Mouse (Mus musculus) spleen, embryonic (tissue): ENCODE data around the gene Iqch.

Experiments used
- CTCF ChIA-PET: fragments of 350-600 bp; sonication (Branson Sonifier 250); formaldehyde crosslinking; loops from one replicate; lab custom pipeline; 2022; lab: Charles Lee

The Iqch gene

DNA sequence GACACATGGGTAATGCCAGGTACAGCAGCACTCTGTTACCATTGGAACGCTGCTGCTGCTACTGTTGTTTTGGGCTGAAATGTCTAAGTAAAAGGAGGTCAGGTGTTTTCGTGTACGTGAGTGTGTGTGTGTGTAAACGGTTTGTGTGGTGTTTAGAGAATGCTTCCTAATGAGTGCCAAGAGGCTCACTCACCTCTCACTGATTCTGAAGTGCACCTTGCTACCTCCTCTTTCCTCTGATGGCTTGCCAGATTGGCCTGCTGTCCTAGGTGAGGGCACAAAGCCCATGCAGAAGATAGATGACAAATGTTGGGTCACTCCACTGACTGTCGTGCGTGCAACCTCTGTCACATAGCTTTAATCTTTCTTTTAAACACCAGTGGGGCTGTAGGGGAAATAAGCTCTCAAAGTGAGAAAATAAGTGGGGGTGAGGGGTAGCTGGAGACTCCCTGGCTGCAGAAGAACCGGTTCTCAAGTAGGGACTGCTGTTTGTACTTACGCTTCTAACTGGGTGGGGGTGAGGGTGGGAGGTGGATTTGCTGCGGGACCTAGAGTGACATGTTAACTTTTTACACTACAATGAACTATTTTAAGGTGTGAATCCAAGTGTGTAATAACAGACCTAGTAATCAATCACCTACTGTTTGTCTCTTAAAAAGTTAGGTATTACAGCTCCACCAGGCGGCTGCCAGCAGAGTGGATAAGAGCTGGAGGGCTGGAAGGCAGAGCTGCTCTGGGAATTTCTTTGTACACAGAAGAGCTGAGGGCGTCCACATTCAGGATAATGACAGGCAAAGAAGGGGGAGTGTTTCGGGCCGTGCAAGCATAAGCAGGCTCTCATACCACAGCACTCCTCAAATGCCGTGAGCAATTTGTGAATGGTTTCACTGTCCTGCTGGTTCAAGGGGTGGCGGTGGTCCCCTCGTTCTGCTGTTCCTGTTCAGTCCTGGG is 10.5 kb upstream of the Iqch start:
- CTCF ChIA-PET: interaction anchor here (0.6 kb wide), 1 partner anchor 93 kb away, joined by 3 read pairs; no protein-coding TSS in a partner anchor

DNA sequence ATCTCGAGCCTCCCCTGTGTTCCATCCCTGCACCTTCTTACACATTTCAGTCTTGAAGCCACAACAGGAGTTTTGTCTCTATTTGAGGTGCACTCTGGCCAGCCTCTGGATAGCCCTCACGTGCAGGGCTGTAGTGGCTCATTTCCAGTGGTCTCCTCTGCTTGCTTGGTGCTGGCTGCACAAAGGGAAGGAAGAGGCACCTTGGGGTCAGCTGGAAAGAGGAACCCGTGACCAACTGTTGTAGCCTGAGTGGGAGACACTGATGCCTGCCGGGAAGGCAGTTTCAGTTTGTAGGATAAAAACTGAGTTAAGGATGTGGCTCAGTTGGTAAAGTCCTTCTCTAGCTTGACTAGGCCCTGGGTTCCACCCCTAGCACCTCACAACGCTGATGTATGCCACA is 9.7 kb upstream of the Iqch start:
- CTCF ChIA-PET: no interaction called here

DNA sequence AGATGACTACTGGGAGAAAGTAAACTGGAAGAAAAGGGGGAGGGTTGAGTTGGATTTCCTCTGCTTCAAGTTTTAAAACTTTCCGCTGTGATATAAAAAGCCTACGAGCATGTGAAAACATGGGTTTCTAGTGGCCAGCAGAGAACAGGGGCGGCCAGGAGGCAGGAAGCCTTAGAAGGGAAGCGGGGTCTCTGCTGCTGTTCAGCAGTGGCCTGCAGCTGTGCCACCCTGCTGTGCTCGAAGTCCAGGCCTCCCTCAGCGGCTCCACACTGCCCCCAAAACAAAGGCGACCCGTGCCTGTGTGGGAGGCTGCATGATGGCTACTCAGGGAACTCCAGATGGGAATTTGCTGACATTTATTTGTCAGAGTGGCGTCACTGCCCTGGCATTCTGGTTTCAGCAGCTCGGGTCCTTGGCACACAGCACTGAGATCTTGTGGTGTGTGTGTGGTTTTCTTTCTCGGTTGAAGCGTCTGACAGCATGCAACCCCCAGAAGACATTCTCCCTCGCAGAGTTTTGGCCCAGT is 8.6 kb upstream of the Iqch start:
- CTCF ChIA-PET: no interaction called here

DNA sequence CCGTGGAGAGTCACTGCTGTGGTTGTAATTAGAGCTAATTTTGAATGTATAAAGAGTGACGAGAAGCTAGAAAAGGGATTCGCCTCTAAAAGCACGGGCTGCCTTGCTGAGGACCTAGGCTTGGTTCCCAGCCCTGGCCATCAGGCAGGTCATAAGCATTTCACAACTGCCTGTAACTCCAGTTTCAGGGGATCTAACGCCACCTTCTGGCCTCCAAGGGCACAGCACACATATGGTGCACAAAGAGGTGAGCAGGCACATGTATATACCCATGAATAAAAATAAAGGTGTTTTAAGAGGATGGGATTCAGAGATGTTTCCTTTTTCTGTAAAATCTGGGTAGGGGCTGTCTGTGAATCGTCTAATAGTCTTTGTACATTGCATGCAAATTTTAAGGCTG is 7.9 kb upstream of the Iqch start:
- CTCF ChIA-PET: interaction anchor here (0.6 to 0.7 kb wide), 2 partner anchors 136 to 1446 kb away, joined by 3 to 20 read pairs; no protein-coding TSS in a partner anchor

DNA sequence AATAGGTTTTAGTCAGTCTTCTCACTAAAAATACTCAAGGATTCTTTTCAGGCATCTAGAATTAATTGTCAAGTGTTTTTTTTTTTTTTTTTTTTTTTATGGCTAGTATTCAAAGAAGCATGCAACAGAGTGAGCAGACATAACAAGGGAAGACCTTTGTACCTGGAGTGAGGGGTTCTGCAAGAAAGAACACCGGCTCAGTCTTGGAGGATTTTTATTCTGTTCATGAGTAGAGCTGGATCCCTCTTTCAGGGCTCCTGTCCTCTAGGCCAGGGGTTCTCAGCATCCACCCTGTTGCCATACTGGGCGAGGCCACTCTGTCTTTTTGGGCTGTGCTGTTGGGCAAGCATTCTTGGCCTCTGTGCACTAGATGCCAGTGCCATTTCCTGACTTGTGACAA is 7.5 kb upstream of the Iqch start:
- CTCF ChIA-PET: interaction anchor here (0.7 kb wide), 1 partner anchor 137 kb away, joined by 20 read pairs; no protein-coding TSS in a partner anchor

DNA sequence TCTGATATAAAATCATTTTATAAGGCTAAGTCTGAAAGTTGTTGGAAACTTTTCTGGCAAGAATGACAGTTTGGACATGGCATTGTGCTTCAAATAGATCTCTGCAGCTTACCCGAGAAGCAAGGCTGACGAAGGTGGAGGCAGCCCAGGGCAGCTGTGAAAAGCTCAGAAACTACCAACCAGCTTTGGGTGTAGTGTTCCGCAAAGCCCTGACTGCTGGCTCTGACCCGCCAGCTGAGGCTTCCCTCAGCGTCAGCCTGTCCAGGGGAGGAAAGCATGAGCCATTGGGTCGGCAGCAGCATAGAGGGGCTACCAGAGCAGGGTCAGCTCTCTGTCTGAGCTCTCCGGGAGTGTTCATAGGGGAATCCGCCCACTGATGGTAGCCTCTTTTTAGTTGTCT is 7.0 kb upstream of the Iqch start:
- CTCF ChIA-PET: no interaction called here

DNA sequence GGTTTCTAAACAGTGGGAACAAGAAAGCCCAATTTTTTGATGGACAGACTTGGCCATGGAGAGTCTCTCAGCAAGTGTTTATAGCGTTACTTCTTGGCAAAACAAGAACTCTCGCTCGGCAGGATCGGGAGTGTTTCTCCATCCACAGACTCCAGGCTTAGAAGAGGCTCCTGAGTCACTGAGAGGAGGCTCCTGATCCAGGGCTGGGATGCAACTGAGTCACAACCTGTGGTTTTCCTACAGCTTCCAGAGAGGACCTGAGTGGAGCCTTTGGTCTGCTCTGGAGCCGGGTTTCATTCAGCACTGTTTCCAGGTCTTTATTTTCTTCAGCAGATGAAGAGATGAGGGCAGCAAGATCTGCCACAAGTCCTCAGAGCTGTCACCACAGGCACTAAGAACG is 5.7 kb upstream of the Iqch start:
- CTCF ChIA-PET: no interaction called here

DNA sequence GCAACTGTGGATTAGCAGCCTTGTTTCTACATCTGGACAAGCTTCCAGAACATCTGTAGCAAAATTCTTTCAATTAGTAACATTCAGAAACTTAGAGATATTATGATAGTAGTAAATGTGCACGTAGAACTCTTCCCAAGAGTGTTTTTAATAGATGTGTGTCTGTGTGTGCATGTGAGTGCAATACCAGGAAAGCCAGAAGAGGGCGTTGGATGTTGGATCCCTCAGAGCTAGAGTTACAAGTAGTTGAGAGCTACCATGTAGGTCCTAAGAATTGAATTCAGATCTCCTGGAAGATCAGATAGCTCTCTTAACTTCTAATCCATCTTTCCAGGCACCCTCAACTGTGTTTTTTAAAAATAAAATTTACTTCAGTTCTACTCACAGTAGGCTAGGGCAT is 4.3 kb upstream of the Iqch start:
- CTCF ChIA-PET: interaction anchor here (0.5 to 0.6 kb wide), 2 partner anchors 298 to 740 kb away, joined by 3 to 7 read pairs; no protein-coding TSS in a partner anchor

DNA sequence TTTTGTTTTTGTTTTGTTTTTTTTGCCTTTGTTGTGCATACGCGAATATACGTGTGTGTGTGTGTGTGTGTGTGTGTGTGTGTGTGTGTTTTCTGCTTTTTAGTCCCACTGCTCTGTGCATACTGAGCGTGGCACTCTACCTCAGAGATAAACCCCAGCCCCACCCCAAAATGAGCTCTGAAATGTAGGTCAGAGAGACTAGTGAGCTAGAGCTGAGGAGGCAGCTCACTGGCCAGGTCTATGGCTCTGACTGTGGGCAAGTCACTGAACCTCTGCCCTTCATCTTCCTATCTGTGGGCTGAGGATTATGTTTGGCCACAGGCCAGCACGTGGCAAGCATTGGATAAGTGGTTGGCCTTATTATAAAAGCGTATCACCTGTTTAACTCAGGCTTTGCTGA is 1.6 kb upstream of the Iqch start:
- CTCF ChIA-PET: interaction anchor here (0.6 kb wide), 1 partner anchor 46 kb away, joined by 14 read pairs; no protein-coding TSS in a partner anchor

DNA sequence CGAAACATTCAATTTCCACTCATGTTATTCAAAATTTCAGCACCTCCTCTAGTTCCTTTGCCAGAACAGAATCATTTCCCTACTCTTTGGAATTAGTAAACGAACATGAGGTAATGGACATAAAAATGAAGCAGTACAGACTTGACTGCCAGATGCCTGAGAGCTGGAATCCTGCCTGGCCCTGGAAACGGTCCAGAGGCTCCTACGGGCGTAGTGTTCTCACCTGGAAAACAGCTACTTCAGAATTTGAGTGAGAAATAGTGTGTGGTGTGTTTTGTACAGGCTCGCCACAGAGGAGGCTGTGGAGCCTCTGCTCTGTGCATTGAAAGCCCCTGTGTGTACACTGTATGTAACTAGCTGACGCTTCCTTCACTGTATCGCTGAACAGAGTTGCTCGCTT is 5.6 kb downstream of the Iqch start:
- CTCF ChIA-PET: no interaction called here

DNA sequence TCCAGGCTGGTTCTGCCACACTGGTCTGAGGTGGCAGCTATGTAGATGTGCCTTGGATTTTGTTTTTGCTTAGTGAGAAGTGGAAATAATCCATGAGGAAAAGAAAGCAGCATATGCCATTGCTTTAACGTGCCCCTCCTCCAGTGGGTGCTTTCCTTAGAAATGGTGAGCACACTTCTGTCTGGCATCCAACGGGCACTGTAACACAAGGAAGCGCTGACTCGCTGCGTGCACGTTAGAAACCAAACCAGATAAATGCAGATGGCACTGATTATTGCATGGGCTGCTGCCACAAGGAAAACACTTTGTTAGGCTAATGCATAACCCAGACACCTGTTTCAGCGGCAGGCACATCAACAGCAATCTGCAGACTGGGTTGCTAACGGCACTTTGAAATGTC is 6.6 kb downstream of the Iqch start:
- CTCF ChIA-PET: no interaction called here

DNA sequence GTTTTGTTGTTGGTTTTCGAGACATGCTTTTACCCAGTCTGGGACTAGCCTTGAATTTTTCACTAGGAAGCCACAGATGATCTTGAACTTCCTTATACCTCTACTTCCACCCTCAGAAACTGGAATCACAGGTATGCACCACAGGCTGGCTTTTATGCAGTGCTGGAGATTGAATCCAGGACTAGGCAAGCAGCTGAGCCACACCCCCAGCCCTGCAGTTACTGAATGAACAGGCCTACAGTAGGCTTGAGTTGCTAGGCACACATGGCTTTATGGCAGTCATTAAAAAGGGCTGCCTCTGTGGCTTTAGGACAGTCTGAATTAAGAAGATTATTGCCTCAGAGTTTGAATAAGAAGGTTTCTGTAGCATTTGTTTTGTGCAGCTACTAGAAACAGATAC is 7.3 kb downstream of the Iqch start:
- CTCF ChIA-PET: interaction anchor here (0.6 kb wide), 1 partner anchor 10 kb away, joined by 5 read pairs; no protein-coding TSS in a partner anchor

DNA sequence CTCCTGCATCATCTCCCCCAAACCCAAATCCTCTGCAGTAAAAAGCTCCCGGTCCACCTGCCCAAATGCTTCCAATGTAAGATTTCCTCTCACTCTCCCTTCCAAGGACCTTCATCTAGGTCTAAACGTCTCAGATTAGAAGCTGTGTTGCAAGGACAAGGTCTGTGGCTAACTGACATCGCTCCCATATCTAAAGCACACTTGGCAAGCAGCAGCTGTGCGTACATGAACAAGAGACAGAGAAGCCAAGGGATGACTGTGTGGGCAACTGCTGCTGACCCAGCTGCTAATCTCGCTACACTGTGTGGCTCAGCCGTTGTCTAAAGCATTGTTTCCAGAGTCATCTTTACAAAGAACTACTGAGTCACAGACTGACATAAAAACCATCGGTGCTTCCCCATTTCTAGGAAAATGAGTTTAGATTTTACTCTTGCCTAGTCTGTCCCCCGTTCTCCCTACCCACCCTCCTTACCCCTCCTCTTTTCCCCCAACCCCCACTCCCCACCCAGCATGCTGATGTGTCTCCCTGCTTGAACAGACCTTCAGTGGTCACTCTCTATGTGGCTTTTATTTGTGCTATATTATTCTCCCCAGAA is 10.5 kb downstream of the Iqch start:
- CTCF ChIA-PET: no interaction called here

DNA sequence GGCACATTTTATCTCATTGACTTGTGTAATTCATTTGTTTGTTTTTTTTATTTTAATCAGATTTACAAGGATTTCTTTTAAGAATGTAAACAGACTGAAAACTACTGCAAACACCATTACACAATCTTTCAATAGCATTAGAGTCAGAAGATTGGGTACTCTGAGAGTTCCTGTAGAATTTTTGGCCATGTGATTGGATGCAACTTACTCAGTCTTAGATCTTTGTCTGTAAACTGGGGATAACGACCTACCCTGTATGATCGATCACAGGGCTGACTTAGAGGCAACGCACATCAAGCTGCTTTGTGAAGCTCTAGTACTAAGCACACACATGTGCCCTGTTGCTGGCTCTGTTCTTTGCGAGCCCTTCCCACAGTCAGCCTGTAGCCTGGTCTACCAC is 11.7 kb downstream of the Iqch start:
- CTCF ChIA-PET: no interaction called here

DNA sequence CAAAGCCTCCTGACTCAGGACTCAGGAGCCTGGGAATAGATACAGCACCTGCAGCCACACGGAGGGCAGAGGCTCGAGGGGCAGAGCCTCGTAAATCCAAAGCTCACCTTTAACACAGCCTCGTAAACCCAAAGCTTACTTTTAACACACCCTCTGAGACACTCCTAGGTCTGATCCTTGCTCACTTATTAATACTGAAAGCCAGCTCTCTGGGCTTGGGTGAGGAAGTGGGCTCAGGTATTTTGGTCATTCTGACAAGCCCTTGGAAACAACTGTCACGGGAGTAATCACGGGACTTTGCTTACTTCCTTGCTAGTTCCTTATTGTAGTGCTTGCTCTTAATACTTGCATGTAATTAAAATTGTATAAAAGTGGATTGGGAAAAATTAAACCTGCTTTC is 13.1 kb downstream of the Iqch start:
- CTCF ChIA-PET: interaction anchor here (0.6 kb wide), 1 partner anchor 206 kb away, joined by 8 read pairs; no protein-coding TSS in a partner anchor

DNA sequence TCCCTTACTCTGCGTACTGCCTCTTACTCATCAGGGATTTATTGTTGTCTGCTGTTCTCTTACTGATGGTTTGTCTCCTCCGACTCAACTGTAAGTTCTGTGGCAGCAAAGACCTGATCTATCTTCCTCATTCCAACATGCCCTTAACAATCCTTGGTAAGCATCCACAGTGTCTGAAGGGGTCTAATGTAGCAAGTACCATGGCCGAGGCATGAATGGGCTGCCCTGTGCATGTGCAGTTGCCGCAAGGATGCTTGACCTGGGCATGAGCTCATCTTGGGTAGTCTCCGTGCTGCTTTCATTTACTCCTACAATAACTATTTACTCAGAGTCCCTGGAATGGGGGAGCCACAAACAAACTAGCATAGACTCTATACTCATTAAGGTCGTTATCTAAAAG is 17.0 kb downstream of the Iqch start:
- CTCF ChIA-PET: no interaction called here

DNA sequence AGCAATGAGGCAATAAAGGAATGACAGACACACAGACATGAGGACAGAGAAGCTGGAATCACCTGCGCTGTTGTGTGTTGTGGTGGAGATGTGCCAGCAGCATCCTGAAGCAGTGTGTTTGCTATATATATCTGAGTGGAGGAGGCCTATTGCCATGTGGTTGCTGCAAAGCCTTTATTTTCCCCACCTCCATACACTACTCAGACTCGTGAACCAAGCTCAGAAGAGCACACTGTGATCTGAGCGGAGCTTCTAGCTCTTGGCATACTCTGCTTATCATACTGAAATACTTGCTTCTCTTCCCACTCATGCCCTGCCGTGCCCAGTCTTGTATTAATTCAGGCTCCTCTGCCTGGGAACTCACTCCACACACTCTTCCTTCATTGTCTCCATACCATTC is 20.5 kb downstream of the Iqch start:
- CTCF ChIA-PET: no interaction called here

DNA sequence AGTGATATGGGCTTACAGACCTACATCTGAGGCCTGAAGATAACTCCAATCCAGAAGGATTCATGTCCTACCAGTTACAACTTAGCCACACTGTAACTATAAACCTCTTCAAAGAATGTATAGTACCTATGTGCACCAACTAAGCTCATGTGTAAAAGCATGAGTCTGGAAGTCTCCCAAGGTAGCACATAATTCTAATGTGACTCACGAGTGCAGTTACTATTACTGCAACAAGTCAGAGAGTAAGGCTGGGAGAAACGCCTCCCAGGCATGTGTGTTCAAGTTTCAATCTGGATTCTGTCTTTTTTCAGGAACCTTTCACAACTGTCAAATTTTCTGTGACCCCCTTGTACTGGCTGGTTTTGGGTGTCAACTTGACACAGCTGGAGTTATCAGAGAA is 22.2 kb downstream of the Iqch start:
- CTCF ChIA-PET: interaction anchor here (0.7 kb wide), 1 partner anchor 18 kb away, joined by 3 read pairs; no protein-coding TSS in a partner anchor

DNA sequence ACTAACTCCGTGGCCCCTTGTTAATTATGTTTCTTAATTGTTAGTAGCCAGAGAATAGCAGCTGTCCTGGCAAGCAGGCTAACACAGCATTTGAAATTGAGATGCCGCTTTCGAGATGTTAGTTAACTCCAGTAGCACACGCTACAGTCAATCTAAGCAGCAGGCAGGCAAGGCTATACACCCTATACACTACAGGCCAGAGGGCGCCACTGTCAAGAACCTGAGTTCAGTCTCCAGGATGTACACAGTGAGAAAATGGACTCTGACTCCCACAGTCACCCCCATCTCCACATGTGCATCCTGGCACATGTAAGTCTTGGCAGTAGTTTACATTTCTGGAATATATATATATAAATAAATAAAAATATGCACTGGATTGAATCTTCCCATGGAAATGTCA is 22.6 kb downstream of the Iqch start:
- CTCF ChIA-PET: no interaction called here

DNA sequence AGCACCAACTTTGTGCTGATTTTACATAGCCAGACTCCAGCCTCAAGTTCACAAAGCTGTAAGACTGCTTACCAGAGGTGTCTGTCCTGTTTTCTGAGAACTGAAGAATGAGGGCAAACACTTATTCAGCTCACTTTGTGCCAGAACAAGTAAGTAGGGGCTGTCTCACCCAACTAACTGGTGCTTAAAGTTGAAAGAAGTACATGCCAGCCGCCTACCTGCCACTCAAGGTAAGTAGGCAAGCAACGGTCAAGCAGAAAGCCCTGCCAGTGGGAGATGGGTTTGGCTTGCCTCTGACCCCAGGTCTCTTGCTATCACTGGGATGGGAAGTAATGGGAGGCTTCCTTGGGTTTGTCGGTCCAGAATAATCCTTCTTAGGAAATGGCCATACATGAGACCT is 24.8 kb downstream of the Iqch start:
- CTCF ChIA-PET: no interaction called here

DNA sequence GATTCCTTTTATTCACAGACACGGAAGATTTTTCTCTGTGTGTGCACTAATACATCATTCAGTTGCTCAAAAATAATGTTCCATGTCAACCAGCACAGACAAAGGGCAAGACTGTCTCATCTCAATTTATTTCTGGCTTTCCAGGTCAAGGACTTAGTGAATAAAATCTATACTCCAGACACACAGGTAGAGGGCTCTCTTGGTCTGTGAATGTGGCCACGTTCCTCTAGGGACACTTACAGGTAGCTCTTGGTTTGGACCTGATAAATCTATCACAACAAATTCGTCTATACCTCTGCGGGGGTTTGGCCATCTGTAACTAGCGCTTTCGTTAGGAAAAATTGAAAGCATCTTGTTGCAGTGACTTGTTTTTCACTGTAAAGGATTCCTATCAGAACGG is 29.4 kb downstream of the Iqch start:
- CTCF ChIA-PET: no interaction called here

DNA sequence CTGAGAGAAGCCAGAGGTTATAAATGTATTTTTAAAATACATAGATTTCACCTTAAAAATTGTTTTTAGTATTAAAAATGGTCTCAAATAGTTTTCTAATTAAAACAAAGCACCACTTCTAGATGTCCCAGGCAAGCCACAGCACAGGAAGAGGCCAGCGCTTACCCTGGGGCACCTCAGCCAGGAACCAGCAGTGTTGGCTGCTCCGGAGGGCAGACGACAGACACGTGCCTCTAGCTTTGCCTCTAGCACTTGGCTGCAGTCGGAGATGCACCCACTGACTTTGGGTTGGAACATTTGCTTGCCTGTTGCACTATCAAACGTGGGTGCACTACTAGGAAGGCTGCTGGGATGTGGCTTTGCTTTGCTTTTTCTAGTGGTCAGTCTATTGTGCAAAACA is 30.4 kb downstream of the Iqch start:
- CTCF ChIA-PET: no interaction called here
